ENCODE assay signal across 9 mouse cellular contexts in the genomic region with DNA sequence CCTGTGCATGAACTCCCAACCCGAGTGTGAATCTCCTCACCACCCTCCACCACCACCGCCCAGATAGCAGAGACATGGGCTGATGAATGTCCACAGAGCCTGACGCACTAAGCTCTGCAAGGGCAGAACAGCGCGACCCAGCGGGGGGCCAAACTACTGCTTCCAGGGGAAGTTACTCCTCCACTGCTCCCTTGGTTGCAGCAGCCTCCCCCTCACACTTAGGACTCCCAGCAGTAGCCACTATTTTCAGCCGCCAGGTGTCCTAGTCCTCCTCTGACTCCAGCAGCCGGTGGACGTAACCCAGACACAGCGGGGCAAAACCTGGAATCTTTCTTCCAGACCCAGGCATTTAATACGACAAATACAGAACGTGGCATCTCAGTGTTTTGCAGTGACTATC. TPM values are rescaled to one million over a fixed set of nuclear protein-coding genes. Genes with fewer than 3 reads are reported as not detected.
DNase-seq lines count a peak whose midpoint lies in the region; ATAC-seq lines count a peak whose summit lies in the region.
"Had no signal": no experiment of that assay in that cellular context is flagged by ENCODE, and none has a peak within 500 bp of the region (broad histone marks: within the 10 kb centered on the region; RNA-seq: fewer than 3 reads in every experiment).

No protein-coding gene starts in this region.

- no peak overlapping the region for H3K27ac ChIP-seq in heart, embryonic 10.5 days
- no peak overlapping the region for H3K27ac ChIP-seq in neural tube, embryonic 11.5 days (ENCODE audit: low read depth, low read length)
- H3K27ac ChIP-seq: liver, embryonic 13.5 days had no signal

- H3K9me3 ChIP-seq in heart, embryonic 10.5 days = no peaks in the 10 kb centered on the region
- H3K9me3 ChIP-seq in neural tube, embryonic 11.5 days (ENCODE audit: control insufficient read depth, low read length) = no peaks in the 10 kb centered on the region
- H3K9me3 ChIP-seq: liver, embryonic 13.5 days had no signal

- H3K4me2 ChIP-seq in neural tube, embryonic 11.5 days (ENCODE audit: low read depth) = no peak overlapping the region
- H3K4me2 ChIP-seq: liver, embryonic 13.5 days had no signal

- no peak overlapping the region for H3K9ac ChIP-seq in neural tube, embryonic 11.5 days (ENCODE audit: low read length)
- H3K9ac ChIP-seq: liver, embryonic 13.5 days had no signal

- H3K27me3 ChIP-seq in heart, embryonic 10.5 days (ENCODE audit: insufficient read depth, poor library complexity, severe bottlenecking) = no peaks in the 10 kb centered on the region
- H3K27me3 ChIP-seq in neural tube, embryonic 11.5 days (ENCODE audit: control insufficient read depth, insufficient read depth, low read length) = no peaks in the 10 kb centered on the region
- H3K27me3 ChIP-seq: liver, embryonic 13.5 days had no signal

- DNase-seq in heart, embryonic 10.5 days (ENCODE audit: low spot score) = no peak
- DNase-seq in heart, postnatal 36 days = no peak
- peak; percentile 40 for DNase-seq in Muller cell, postnatal 12 days (ENCODE audit: inconsistent ontology term)
- peak; percentile 54 for DNase-seq in embryo, embryonic 10.5 days (ENCODE audit: low spot score)
- peak; percentile 15 to 26 for DNase-seq in kidney, adult 8-10 months
- peak; percentile 24 for DNase-seq in neural tube, embryonic 11.5 days (ENCODE audit: low spot score)
- DNase-seq in adrenal gland, adult (ENCODE audit: inconsistent age in 2 of 2, low spot score in 1 of 2) = no peak
- DNase-seq in thymus, postnatal 36 days = no peak
- DNase-seq: liver, embryonic 13.5 days had no signal

- intact Hi-C loops in heart, postnatal 36 days (cut with DNase I) = no loop called here

- no peaks in the 10 kb centered on the region for H3K4me1 ChIP-seq in heart, embryonic 10.5 days
- H3K4me1 ChIP-seq in neural tube, embryonic 11.5 days (ENCODE audit: control insufficient read depth, insufficient read depth, low read length) = no peaks in the 10 kb centered on the region

- ATAC-seq in neural tube, embryonic 11.5 days (ENCODE audit: insufficient read depth, low FRiP score, low TSS enrichment) = no peak

- 11% methylated on average over 12 of the region's 12 CpGs for WGBS in heart, embryonic 10.5 days
- 17% methylated on average over 12 of the region's 12 CpGs for WGBS in neural tube, embryonic 11.5 days

- no peaks in the 10 kb centered on the region for H3K36me3 ChIP-seq in heart, embryonic 10.5 days
- H3K36me3 ChIP-seq in neural tube, embryonic 11.5 days (ENCODE audit: control insufficient read depth, insufficient read depth, low read length) = no peaks in the 10 kb centered on the region
- H3K36me3 ChIP-seq: liver, embryonic 13.5 days had no signal

- H3K4me3 ChIP-seq in heart, embryonic 10.5 days = 0 out of 2 replicates have a peak overlapping the region, but pooled peaks have one; percentile 5
- no peak overlapping the region for H3K4me3 ChIP-seq in neural tube, embryonic 11.5 days (ENCODE audit: low read depth, low read length)
- H3K4me3 ChIP-seq: liver, embryonic 13.5 days had no signal

RNA-seq across cellular contexts. Expression of a gene that starts 34.5 kb away (rescaled TPM):
- 27.3 and 30.4 TPM in 2 replicates for polyA plus RNA-seq in heart, embryonic 10.5 days (2016; fragmentation: Nextera tagmentation; extraction: Ambion mirVana)
- 10 to 100 TPM; 28.7 to 31.8 TPM for total RNA-seq in heart, postnatal 36 days (2021)
- polyA plus RNA-seq in neural tube, embryonic 11.5 days (2014; fragmentation: Nextera tagmentation; extraction: Ambion mirVana) = 36.9 and 41.3 TPM in 2 replicates

RNA-seq across cellular contexts. Expression of a gene that starts 56.1 kb away (rescaled TPM):
- polyA plus RNA-seq in heart, embryonic 10.5 days (2016; fragmentation: Nextera tagmentation; extraction: Ambion mirVana) = 1.2 and 2.4 TPM in 2 replicates
- under 1 TPM in 1 of 2 experiments, not detected in 1; 0.19 TPM for total RNA-seq in heart, postnatal 36 days (2021)
- polyA plus RNA-seq in neural tube, embryonic 11.5 days (2014; fragmentation: Nextera tagmentation; extraction: Ambion mirVana) = 31.1 and 33.3 TPM in 2 replicates

Comparison
In these comparisons a context has a peak if more than half of its experiments do, and no peak if none do; other contexts are left out.
1. DNase-seq: peak in Muller cell, postnatal 12 days (single experiment), embryo, embryonic 10.5 days (single experiment), kidney, adult 8-10 months (2 of 2) and neural tube, embryonic 11.5 days (single experiment); none in heart, embryonic 10.5 days (single experiment), heart, postnatal 36 days (0 of 2), adrenal gland, adult (0 of 2) and thymus, postnatal 36 days (0 of 2).